ENCODE assay signal across 13 mouse cellular contexts in genomic region chr8:122463651-122464640, GRCm38 (mm10). TPM values are rescaled to one million over a fixed set of nuclear protein-coding genes. Genes with fewer than 3 reads are reported as not detected.
DNase-seq lines count a peak whose midpoint lies in the region; ATAC-seq and TF ChIP-seq lines count a peak whose summit lies in the region.
"Had no signal": no experiment of that assay in that cellular context is flagged by ENCODE, and none has a peak within 500 bp of the region (broad histone marks: within the 10 kb centered on the region; RNA-seq: fewer than 3 reads in every experiment).

No protein-coding gene starts in this region.

- no peaks in the 10 kb centered on the region for H3K36me3 ChIP-seq in liver, adult 2 months (ENCODE audit: control insufficient read depth, insufficient read depth, low read length)
- H3K36me3 ChIP-seq in liver, embryonic 11.5 days (ENCODE audit: control insufficient read depth, insufficient read depth, low read length): peaks cover 9% of the 10 kb centered on the region; the same call in 1 of the 2 replicates

- no peaks in the 10 kb centered on the region for H3K9me3 ChIP-seq in liver, embryonic 11.5 days (ENCODE audit: control insufficient read depth, low read length)
- H3K9me3 ChIP-seq: kidney, embryonic 15.5 days; limb, embryonic 15.5 days; neural tube, embryonic 12.5 days; stomach, embryonic 15.5 days had no signal

- no peak overlapping the region for H3K9ac ChIP-seq in liver, adult 2 months (ENCODE audit: low read depth, low read length)
- H3K9ac ChIP-seq in liver, embryonic 11.5 days (ENCODE audit: low read depth, low read length): no peak overlapping the region
- H3K9ac ChIP-seq: kidney, embryonic 15.5 days; limb, embryonic 15.5 days; neural tube, embryonic 12.5 days; stomach, embryonic 15.5 days had no signal

- WGBS in liver, adult 2 months: 33% methylated on average over 12 of the region's 12 CpGs
- 39% methylated on average over 12 of the region's 12 CpGs for WGBS in liver, embryonic 11.5 days

- no peak for TF ChIP-seq CTCF in liver, adult 2 months (IDR thresholded peaks at IDR 0.05; ENCODE audit: low read depth, low read length)

- no peak for TF ChIP-seq POLR2A in liver, adult 2 months (IDR thresholded peaks at IDR 0.05; ENCODE audit: extremely low read depth, insufficient read depth, low read length)

- H3K4me2 ChIP-seq in liver, embryonic 11.5 days: peak overlapping the region; percentile 33; the same call in 1 of the 2 replicates
- H3K4me2 ChIP-seq: kidney, embryonic 15.5 days; limb, embryonic 15.5 days; neural tube, embryonic 12.5 days; stomach, embryonic 15.5 days had no signal

- no peak for ATAC-seq in liver, embryonic 11.5 days (replicated peaks; ENCODE audit: low FRiP score)
- peak; percentile 43 for ATAC-seq in megakaryocyte, adult 5-6 weeks (ENCODE audit: poor library complexity, severe bottlenecking)
- no peak for ATAC-seq in erythroid progenitor cell, adult 5-6 weeks (replicated peaks; ENCODE audit: low FRiP score, poor library complexity, severe bottlenecking)

- H3K4me1 ChIP-seq in liver, adult 2 months (ENCODE audit: control insufficient read depth, insufficient read depth, low read length): peaks cover 17% of the 10 kb centered on the region
- peaks cover 36% of the 10 kb centered on the region for H3K4me1 ChIP-seq in liver, embryonic 11.5 days (replicated peaks; ENCODE audit: control insufficient read depth, insufficient read depth, low read length)

- H3K27ac ChIP-seq in liver, adult 2 months (replicated peaks; ENCODE audit: insufficient read depth, low read depth, low read length): no peak overlapping the region
- peak overlapping the region; percentile 28; the same call in 1 of the 2 replicates for H3K27ac ChIP-seq in liver, embryonic 11.5 days (ENCODE audit: low read depth, low read length)
- H3K27ac ChIP-seq: kidney, embryonic 15.5 days; limb, embryonic 15.5 days; neural tube, embryonic 12.5 days; stomach, embryonic 15.5 days had no signal

- DNase-seq in liver, adult 2 months (ENCODE audit: extremely low read depth, low read depth, low spot score): peak; percentile 74
- no peak for DNase-seq in liver
- DNase-seq in liver, embryonic 11.5 days (ENCODE audit: low spot score): no peak
- DNase-seq in thymus, postnatal 4 days: peak; percentile 68
- no peak for DNase-seq in gastrocnemius, postnatal 10 days
- no peak for DNase-seq in spleen, postnatal 36 days (ENCODE audit: low spot score in 2 of 2)
- DNase-seq: cerebellum, postnatal 14 days had no signal

- H3K4me3 ChIP-seq in liver, adult 2 months (ENCODE audit: insufficient read depth, low read depth, low read length): no peak overlapping the region
- no peak overlapping the region for H3K4me3 ChIP-seq in liver, embryonic 11.5 days (ENCODE audit: low read depth, low read length)
- H3K4me3 ChIP-seq: kidney, embryonic 15.5 days; limb, embryonic 15.5 days; neural tube, embryonic 12.5 days; stomach, embryonic 15.5 days had no signal

- no peaks in the 10 kb centered on the region for H3K79me2 ChIP-seq in liver, adult 2 months (ENCODE audit: control insufficient read depth, insufficient read depth, low read length)

- no peaks in the 10 kb centered on the region for H3K27me3 ChIP-seq in liver, adult 2 months (ENCODE audit: control insufficient read depth, insufficient read depth, low read length)
- H3K27me3 ChIP-seq in liver, embryonic 11.5 days (replicated peaks; ENCODE audit: control insufficient read depth, insufficient read depth, low read length): peaks cover 24% of the 10 kb centered on the region

RNA-seq across cellular contexts. Expression of gene Snai3, which starts 3.4 kb away (rescaled TPM):
- total RNA-seq in liver, adult 2 months (2014; rRNA removed): not detected in 2 replicates
- polyA plus RNA-seq in liver, adult 2 months (2012; rRNA removed): 0.44 and 0.46 TPM in 2 replicates
- 0.23 and 0.29 TPM in 2 replicates for polyA plus RNA-seq in liver, embryonic 11.5 days (2014; fragmentation: Nextera tagmentation; extraction: Ambion mirVana)
- 0.09 and 0.25 TPM in 2 replicates for total RNA-seq in megakaryocyte, adult 5-6 weeks (2015)
- total RNA-seq in megakaryocyte, adult 5-6 weeks (2017): not detected in 2 replicates
- total RNA-seq in erythroid progenitor cell, adult 5-6 weeks (2015; ENCODE audit: low replicate concordance): not detected in 2 replicates
- not detected in 2 replicates for total RNA-seq in erythroid progenitor cell, adult 5-6 weeks (2017; ENCODE audit: low replicate concordance)
- total RNA-seq in gastrocnemius, postnatal 10 days (2021): 1 to 10 TPM; 2.5 to 3.1 TPM
- polyA plus RNA-seq: neural tube, embryonic 12.5 days had no signal

RNA-seq across cellular contexts. Expression of gene Rnf166, which starts 11.9 kb away (rescaled TPM):
- 5.3 and 6.8 TPM in 2 replicates for total RNA-seq in liver, adult 2 months (2014; rRNA removed)
- polyA plus RNA-seq in liver, adult 2 months (2012; rRNA removed): 22.8 and 24.2 TPM in 2 replicates
- polyA plus RNA-seq in liver, embryonic 11.5 days (2014; fragmentation: Nextera tagmentation; extraction: Ambion mirVana): 24.7 and 26.8 TPM in 2 replicates
- total RNA-seq in megakaryocyte, adult 5-6 weeks (2015): 42.0 and 48.6 TPM in 2 replicates
- 50.8 and 59.5 TPM in 2 replicates for total RNA-seq in megakaryocyte, adult 5-6 weeks (2017)
- total RNA-seq in erythroid progenitor cell, adult 5-6 weeks (2015; ENCODE audit: low replicate concordance): 15.5 and 20.9 TPM in 2 replicates
- 6.8 and 12.5 TPM in 2 replicates for total RNA-seq in erythroid progenitor cell, adult 5-6 weeks (2017; ENCODE audit: low replicate concordance)
- total RNA-seq in gastrocnemius, postnatal 10 days (2021): 10 to 100 TPM; 26.2 to 28.0 TPM

RNA-seq across cellular contexts. Expression of gene Ctu2, which starts 12.0 kb away (rescaled TPM):
- 7.0 and 13.5 TPM in 2 replicates for total RNA-seq in liver, adult 2 months (2014; rRNA removed)
- polyA plus RNA-seq in liver, adult 2 months (2012; rRNA removed): 21.1 and 27.0 TPM in 2 replicates
- 51.9 and 55.6 TPM in 2 replicates for polyA plus RNA-seq in liver, embryonic 11.5 days (2014; fragmentation: Nextera tagmentation; extraction: Ambion mirVana)
- total RNA-seq in megakaryocyte, adult 5-6 weeks (2015): 13.5 and 16.2 TPM in 2 replicates
- total RNA-seq in megakaryocyte, adult 5-6 weeks (2017): 4.7 and 7.7 TPM in 2 replicates
- total RNA-seq in erythroid progenitor cell, adult 5-6 weeks (2015; ENCODE audit: low replicate concordance): 7.1 and 9.7 TPM in 2 replicates
- total RNA-seq in erythroid progenitor cell, adult 5-6 weeks (2017; ENCODE audit: low replicate concordance): 0.23 and 0.51 TPM in 2 replicates
- 10 to 100 TPM; 12.0 to 13.3 TPM for total RNA-seq in gastrocnemius, postnatal 10 days (2021)

RNA-seq across cellular contexts. Expression of gene Mvd, which starts 20.7 kb away (rescaled TPM):
- total RNA-seq in liver, adult 2 months (2014; rRNA removed): 15.3 and 20.9 TPM in 2 replicates
- 68.7 and 71.4 TPM in 2 replicates for polyA plus RNA-seq in liver, adult 2 months (2012; rRNA removed)
- 36.5 and 40.6 TPM in 2 replicates for polyA plus RNA-seq in liver, embryonic 11.5 days (2014; fragmentation: Nextera tagmentation; extraction: Ambion mirVana)
- 9.8 and 10.3 TPM in 2 replicates for total RNA-seq in megakaryocyte, adult 5-6 weeks (2015)
- total RNA-seq in megakaryocyte, adult 5-6 weeks (2017): 15.2 and 15.6 TPM in 2 replicates
- not detected in 2 replicates for total RNA-seq in erythroid progenitor cell, adult 5-6 weeks (2015; ENCODE audit: low replicate concordance)
- 1.8 and 2.1 TPM in 2 replicates for total RNA-seq in erythroid progenitor cell, adult 5-6 weeks (2017; ENCODE audit: low replicate concordance)
- total RNA-seq in gastrocnemius, postnatal 10 days (2021): 1 to 10 TPM; 6.9 to 7.9 TPM

RNA-seq across cellular contexts. Expression of gene Cyba, which starts 31.2 kb away (rescaled TPM):
- 13.9 and 23.4 TPM in 2 replicates for total RNA-seq in liver, adult 2 months (2014; rRNA removed)
- 24.4 and 34.2 TPM in 2 replicates for polyA plus RNA-seq in liver, adult 2 months (2012; rRNA removed)
- 201 and 215 TPM in 2 replicates for polyA plus RNA-seq in liver, embryonic 11.5 days (2014; fragmentation: Nextera tagmentation; extraction: Ambion mirVana)
- 547 and 634 TPM in 2 replicates for total RNA-seq in megakaryocyte, adult 5-6 weeks (2015)
- total RNA-seq in megakaryocyte, adult 5-6 weeks (2017): 285 and 337 TPM in 2 replicates
- 73.9 and 89.3 TPM in 2 replicates for total RNA-seq in erythroid progenitor cell, adult 5-6 weeks (2015; ENCODE audit: low replicate concordance)
- total RNA-seq in erythroid progenitor cell, adult 5-6 weeks (2017; ENCODE audit: low replicate concordance): 35.7 TPM in 2 replicates
- 10 to 100 TPM; 23.8 to 28.6 TPM for total RNA-seq in gastrocnemius, postnatal 10 days (2021)

Comparison
In these comparisons a context has a peak if more than half of its experiments do, and no peak if none do; other contexts are left out.
1. DNase-seq: peak in liver, adult 2 months (single experiment) and thymus, postnatal 4 days (single experiment); none in liver (single experiment), liver, embryonic 11.5 days (single experiment), gastrocnemius, postnatal 10 days (single experiment) and spleen, postnatal 36 days (0 of 2).